Mouse (Mus musculus) lung, embryonic 14.5 days (tissue): Measurements from ENCODE around the gene Elovl3. TPM values are rescaled to one million over a fixed set of nuclear protein-coding genes. Genes with fewer than 3 reads are reported as not detected.

Experiments
- ATAC-seq: fragments of 200-750 bp; cut with Nextera tagmentation; 2 replicates; pipeline ENCODE4 v1.8.0; 2017; ENCODE audit warnings: mild to moderate bottlenecking, moderate TSS enrichment, moderate library complexity; ENCODE audit not compliant: insufficient read depth
- DNase-seq: peaks from one replicate; pipeline ENCODE4 v3.0.0-alpha.2; 2015
- H3K27ac ChIP-seq: fragments of 300-500 bp; sonication (generic); 2 replicates; pipeline ENCODE4 v1.5.1; 2014; ENCODE audit warnings: low read depth, mild to moderate bottlenecking, moderate library complexity
- H3K27me3 ChIP-seq: fragments of 300-500 bp; sonication (generic); 2 replicates; pipeline ENCODE4 v1.6.1; 2014; ENCODE audit warnings: low read length, control low read depth; ENCODE audit not compliant: insufficient read depth
- H3K36me3 ChIP-seq: fragments of 300-500 bp; sonication (generic); 2 replicates; pipeline ENCODE4 v1.6.1; 2014; ENCODE audit warnings: control low read depth; ENCODE audit not compliant: insufficient read depth
- H3K4me1 ChIP-seq: fragments of 300-500 bp; sonication (generic); 2 replicates; pipeline ENCODE4 v1.6.1; 2014; ENCODE audit warnings: antibody characterized with exemption, control low read depth; ENCODE audit not compliant: insufficient read depth
- H3K4me2 ChIP-seq: fragments of 300-500 bp; sonication (generic); 2 replicates; pipeline ENCODE4 v1.6.1; 2014; ENCODE audit warnings: mild to moderate bottlenecking
- H3K4me3 ChIP-seq: fragments of 300-500 bp; sonication (generic); 2 replicates; pipeline ENCODE4 v1.5.1; 2014; ENCODE audit warnings: low read depth, low read length
- H3K9ac ChIP-seq: fragments of 300-500 bp; sonication (generic); 2 replicates; pipeline ENCODE4 v1.6.1; 2014
- H3K9me3 ChIP-seq: fragments of 300-500 bp; sonication (generic); 2 replicates; pipeline ENCODE4 v1.6.1; 2016; ENCODE audit warnings: low read depth, low read length, control low read depth
- CTCF ChIP-seq: IDR thresholded peaks from 2 replicates; pipeline ENCODE4 v1.5.1; 2016; ENCODE audit warnings: antibody characterized with exemption, low read depth
- WGBS: fragments of 180-500 bp; shearing (Covaris S2); extraction: QIAGEN DNeasy Blood & Tissue Kit; methylation state at CpG from one replicate; pipeline ENCODE4 v1.1.7; 2014; 5-methylcytosine and 5-hydroxymethylcytosine counted together
- polyA plus RNA-seq: library from polyadenylated mRNA; unstranded; fragments of >200 nt; fragmentation: Nextera tagmentation; extraction: Ambion mirVana; gene quantifications from 2 replicates; pipeline ENCODE4 v1.2.1, GENCODE M21; 2014

Elovl3 gene
- not detected in 2 replicates for polyA plus RNA-seq

DNA sequence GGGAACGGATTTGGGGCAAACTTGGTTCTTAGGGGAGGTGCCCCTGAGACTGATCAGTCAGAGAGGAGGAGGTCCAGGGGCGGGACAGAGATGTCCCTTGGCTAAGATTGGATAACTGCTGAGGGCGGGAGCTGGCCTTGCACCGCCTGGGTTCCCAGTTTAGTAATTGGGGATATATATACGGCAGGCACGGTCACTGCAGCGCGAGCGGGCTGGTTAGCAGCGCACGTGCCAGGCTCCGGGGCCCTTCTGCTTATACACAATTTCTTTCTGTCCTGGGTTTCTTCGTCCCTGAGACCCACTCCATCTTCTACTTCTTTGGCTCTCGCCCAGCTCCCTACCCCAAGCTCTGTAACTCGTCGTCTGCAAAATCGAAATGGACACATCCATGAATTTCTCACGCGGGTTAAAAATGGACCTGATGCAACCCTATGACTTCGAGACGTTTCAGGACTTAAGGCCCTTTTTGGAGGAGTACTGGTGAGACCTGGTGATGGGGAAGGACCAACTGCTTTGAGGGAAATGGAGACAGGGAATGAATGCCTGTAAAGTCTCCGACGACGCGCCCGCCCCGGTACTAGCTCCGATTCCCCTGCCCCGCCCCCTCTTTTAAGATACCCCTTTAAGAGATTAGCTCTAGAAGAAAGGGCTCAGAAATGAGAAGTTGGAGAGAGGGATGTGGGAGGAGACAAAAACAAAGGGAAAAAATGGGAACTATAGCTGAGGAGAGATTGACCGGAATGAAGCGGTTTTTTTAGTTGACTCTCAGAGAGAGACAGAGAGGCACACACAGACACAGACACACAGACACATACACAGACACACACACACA lies at the start of gene Elovl3:
Elovl3 (plus strand) TSS at position 204 of the 832 bp plus-strand sequence.
- TF ChIP-seq CTCF, result no peak
- H3K4me3 ChIP-seq, result peak within 1 kb of the TSS; percentile 15
- H3K9me3 ChIP-seq, result no peaks in the 10 kb centered on the region
- H3K36me3 ChIP-seq, result no peaks in the 10 kb centered on the region
- H3K27me3 ChIP-seq, result peaks cover 58% of the 10 kb centered on the region
- WGBS, result 3% methylated on average over 31 of the region's 31 CpGs
- H3K9ac ChIP-seq, result no peak within 1 kb of the TSS
- DNase-seq (peak; percentile 76), ATAC-seq (peak; percentile 68)
- H3K4me1 ChIP-seq, result peaks cover 8% of the 10 kb centered on the region; the same call in 1 of the 2 replicates
- H3K4me2 ChIP-seq, result peak within 1 kb of the TSS; percentile 55
- no peak within 1 kb of the TSS for H3K27ac ChIP-seq

DNA sequence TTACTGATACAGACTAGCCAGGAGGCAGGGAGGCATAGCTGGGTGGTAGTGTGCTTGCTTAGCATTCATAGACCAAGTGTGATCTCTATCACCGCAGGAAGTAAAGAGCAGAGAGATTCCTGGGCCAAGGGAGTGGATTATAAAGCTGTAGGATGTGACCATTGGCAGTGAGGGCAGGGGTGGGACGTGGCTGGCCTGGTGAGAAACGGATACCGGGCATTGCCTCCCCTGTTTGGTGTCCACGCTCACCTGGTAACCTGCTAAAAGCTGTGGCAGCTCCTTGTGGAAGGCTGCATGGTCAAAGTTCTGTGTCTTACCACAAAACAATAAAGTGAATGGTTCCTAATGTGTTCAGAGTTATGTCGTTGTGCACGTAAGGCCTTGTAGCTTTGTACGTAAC lies 46.5 kb upstream of the Elovl3 start:
- no peak overlapping the region for H3K4me2 ChIP-seq
- ATAC-seq, result no peak

DNA sequence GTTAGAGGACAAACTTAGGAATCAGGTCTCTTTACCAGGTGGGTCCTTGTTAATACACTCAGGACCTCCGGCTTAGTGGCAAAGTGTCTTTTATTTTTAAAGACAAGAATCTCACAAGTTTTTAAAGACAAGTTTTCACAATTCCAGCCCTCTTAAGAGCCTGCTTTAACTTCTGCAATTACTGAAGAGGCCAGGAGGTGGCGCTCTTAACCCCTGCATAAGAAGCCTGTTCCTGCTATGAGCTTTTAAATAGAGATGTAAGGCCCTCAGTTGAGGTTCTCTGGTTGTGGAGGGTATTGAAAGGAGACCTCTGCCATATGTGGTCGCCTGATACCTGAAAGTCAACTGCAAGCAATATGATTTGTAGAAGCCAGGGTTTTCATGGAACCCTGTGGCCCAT lies 45.4 kb upstream of the Elovl3 start:
- Histone ChIP-seq H3K36me3 (peaks cover 46% of the 10 kb centered on the region), H3K27me3 (no peaks in the 10 kb centered on the region), H3K27ac (no peak overlapping the region), H3K9ac (no peak overlapping the region), H3K9me3 (no peaks in the 10 kb centered on the region), H3K4me3 (no peak overlapping the region), H3K4me2 (no peak overlapping the region), H3K4me1 (no peaks in the 10 kb centered on the region)
- WGBS, result 60% methylated on average over 3 of the region's 3 CpGs
- TF ChIP-seq CTCF, result peak; percentile 74
- no peak for ATAC-seq
- DNase-seq, result peak; percentile 86

More for the DNA sequence above, 46.5 kb upstream of the Elovl3 start:
- no peak for DNase-seq
- Histone ChIP-seq H3K4me3 (no peak overlapping the region), H3K4me1 (no peaks in the 10 kb centered on the region), H3K36me3 (peaks cover 58% of the 10 kb centered on the region), H3K9me3 (no peaks in the 10 kb centered on the region), H3K9ac (no peak overlapping the region), H3K27ac (no peak overlapping the region), H3K27me3 (no peaks in the 10 kb centered on the region)
- 94% methylated on average over 8 of the region's 8 CpGs for WGBS
- no peak for TF ChIP-seq CTCF

DNA sequence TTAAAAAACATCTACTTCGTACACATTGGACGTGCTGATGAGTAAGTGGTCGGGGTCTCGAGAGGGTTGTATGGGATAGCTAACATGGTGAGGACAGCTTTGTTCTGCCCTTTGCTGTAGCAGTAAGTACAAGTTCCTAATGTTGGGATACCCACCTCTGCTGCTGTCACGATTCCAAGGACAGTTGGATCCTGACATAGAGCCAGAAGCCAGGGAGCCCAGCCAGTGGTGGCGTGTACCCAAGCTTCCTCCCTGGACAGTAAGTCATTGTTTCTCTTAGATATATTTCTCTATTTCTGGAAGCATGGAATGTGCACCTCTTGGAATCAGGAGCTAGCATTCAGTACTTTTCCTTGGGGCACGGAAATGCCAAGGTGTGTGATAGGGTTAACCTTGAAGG lies 43.8 kb upstream of the Elovl3 start:
- H3K9me3 ChIP-seq, result no peaks in the 10 kb centered on the region
- WGBS, result 76% methylated on average over 7 of the region's 7 CpGs
- no peak for TF ChIP-seq CTCF
- no peak overlapping the region for H3K27ac ChIP-seq
- ATAC-seq (no peak), DNase-seq (no peak)
- no peaks in the 10 kb centered on the region for H3K27me3 ChIP-seq
- peaks cover 31% of the 10 kb centered on the region for H3K36me3 ChIP-seq
- H3K4me3 ChIP-seq, result no peak overlapping the region
- H3K9ac ChIP-seq, result no peak overlapping the region
- H3K4me1 ChIP-seq, result no peaks in the 10 kb centered on the region
- no peak overlapping the region for H3K4me2 ChIP-seq

DNA sequence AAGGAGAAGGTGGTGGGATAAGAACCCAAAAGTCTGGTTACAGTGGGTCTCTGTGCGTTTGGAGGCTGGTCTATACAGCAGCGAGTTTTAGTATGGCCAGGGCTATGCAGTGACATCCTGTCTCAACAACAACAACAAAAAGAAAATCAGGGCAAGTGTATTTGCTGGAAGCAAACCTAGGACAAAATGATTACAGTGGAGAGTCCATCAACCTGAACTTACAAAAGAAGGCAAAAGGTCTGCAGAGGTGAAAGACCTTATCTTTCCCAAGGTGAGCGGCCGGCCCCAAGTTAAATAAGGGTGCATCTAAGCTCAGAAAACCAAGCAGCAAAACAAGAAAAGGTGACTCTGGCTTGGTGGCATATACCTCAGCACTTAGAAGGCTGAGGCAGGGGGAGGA lies 40.1 kb upstream of the Elovl3 start:
- 78% methylated on average over 4 of the region's 4 CpGs for WGBS
- Histone ChIP-seq H3K4me3 (no peak overlapping the region), H3K27ac (no peak overlapping the region), H3K4me1 (no peaks in the 10 kb centered on the region), H3K4me2 (no peak overlapping the region), H3K27me3 (no peaks in the 10 kb centered on the region), H3K9me3 (no peaks in the 10 kb centered on the region), H3K9ac (no peak overlapping the region), H3K36me3 (no peaks in the 10 kb centered on the region)
- no peak for TF ChIP-seq CTCF
- no peak for DNase-seq
- no peak for ATAC-seq

DNA sequence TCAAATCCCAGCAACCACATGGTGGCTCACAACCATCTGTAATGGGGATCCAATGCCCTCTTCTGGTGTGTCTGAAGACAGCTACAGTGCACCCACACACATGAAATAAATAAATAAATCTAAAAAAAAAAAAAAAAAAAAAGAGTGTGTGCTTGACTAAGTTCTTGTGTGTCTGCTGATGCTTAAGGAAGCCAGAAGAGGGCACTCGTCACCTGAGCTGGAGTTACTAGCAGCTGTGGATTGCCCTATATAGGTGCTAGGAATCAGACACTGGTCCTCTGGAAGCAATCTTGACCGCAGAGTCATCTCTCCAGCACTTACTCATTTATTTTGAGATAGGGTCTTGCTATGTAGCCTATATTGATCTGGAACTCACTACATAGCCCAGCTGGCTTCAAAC lies 37.6 kb upstream of the Elovl3 start:
- WGBS, result 88% methylated on average over 2 of the region's 2 CpGs
- Histone ChIP-seq H3K4me1 (no peaks in the 10 kb centered on the region), H3K4me3 (no peak overlapping the region), H3K27ac (no peak overlapping the region), H3K9me3 (no peaks in the 10 kb centered on the region), H3K4me2 (no peak overlapping the region), H3K9ac (no peak overlapping the region), H3K27me3 (no peaks in the 10 kb centered on the region), H3K36me3 (no peaks in the 10 kb centered on the region)
- DNase-seq (no peak), ATAC-seq (no peak)
- TF ChIP-seq CTCF, result no peak

DNA sequence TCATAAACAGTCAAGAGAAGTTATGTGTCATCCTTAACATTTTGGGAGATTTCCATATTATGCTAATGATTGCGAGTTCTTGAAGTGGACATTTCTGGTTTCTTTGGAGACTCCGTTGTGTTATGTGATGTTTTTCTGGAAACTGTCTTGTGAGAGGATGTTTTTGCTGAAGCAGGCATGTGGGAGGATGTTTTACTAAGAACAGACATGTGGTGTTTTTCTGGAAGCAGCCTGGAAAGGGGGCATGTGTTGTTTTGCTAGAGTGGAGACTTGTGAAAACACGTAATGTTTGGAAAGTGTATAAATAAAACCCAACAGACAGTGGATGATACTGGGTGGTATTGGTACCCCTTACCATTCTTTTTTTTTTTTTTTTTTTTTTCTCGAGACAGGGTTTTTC lies 36.4 kb upstream of the Elovl3 start:
- Histone ChIP-seq H3K9me3 (no peaks in the 10 kb centered on the region), H3K36me3 (no peaks in the 10 kb centered on the region), H3K27ac (no peak overlapping the region), H3K9ac (no peak overlapping the region), H3K4me1 (no peaks in the 10 kb centered on the region), H3K27me3 (no peaks in the 10 kb centered on the region), H3K4me3 (no peak overlapping the region), H3K4me2 (no peak overlapping the region)
- DNase-seq (no peak), ATAC-seq (no peak)
- WGBS, result 75% methylated on average over 4 of the region's 4 CpGs
- TF ChIP-seq CTCF, result no peak
